Mouse (Mus musculus): ENCODE measurements at regions not wholly inside any gene's neighbourhood (a gene's known extent, or its start where the extent isn't known, plus 50 kb on each side); places are given as distances from the start of the nearest gene placed in this dataset.

GRCm38 (mm10) chr7:136377259-136377658, 517.2 kb upstream of the Mgmt start:
- Histone ChIP-seq H3ac (ENCODE audit: control insufficient read depth, insufficient read length, low read depth) (no peak overlapping the region), H3K27me3 (ENCODE audit: control insufficient read depth, insufficient read depth, insufficient read length) (no peaks in the 10 kb centered on the region), H3K36me3 (ENCODE audit: control insufficient read depth, insufficient read depth) (no peaks in the 10 kb centered on the region), H3K79me3 (ENCODE audit: low read depth) (no peaks in the 10 kb centered on the region), H3K4me3 (ENCODE audit: insufficient read depth, poor library complexity, severe bottlenecking) (no peak overlapping the region), H3K79me2 (ENCODE audit: control insufficient read depth, insufficient read depth) (no peaks in the 10 kb centered on the region)
- TF ChIP-seq FOSL1 (IDR thresholded peaks at IDR 0.05; ENCODE audit: insufficient read depth, low read length, poor library complexity, severe bottlenecking) (no peak), MYOG (IDR thresholded peaks at IDR 0.05; ENCODE audit: control insufficient read depth, extremely low read depth, insufficient read length) (no peak), MAX (IDR thresholded peaks at IDR 0.05) (no peak)

- Histone ChIP-seq H3K36me3 (ENCODE audit: control insufficient read depth, insufficient read depth) (no peaks in the 10 kb centered on the region), H3K27me3 (ENCODE audit: control insufficient read depth, insufficient read depth, insufficient read length) (no peaks in the 10 kb centered on the region), H3ac (ENCODE audit: control insufficient read depth, insufficient read length, low read depth) (no peak overlapping the region), H3K4me3 (ENCODE audit: insufficient read depth, poor library complexity, severe bottlenecking) (no peak overlapping the region), H3K79me2 (ENCODE audit: control insufficient read depth, insufficient read depth) (no peaks in the 10 kb centered on the region), H3K79me3 (ENCODE audit: low read depth) (no peaks in the 10 kb centered on the region)
- no peak for TF ChIP-seq USF1 (IDR thresholded peaks at IDR 0.05; ENCODE audit: low read depth)
- no peak for TF ChIP-seq CEBPB (IDR thresholded peaks at IDR 0.05; ENCODE audit: low read depth)
- TF ChIP-seq FOSL1 (IDR thresholded peaks at IDR 0.05; ENCODE audit: insufficient read depth, low read length, poor library complexity, severe bottlenecking) = no peak
Measured at GRCm38 (mm10) chr7:136377742-136378141, 516.7 kb upstream of the Mgmt start.

GRCm38 (mm10) chr7:136378321-136378720, 516.1 kb upstream of the Mgmt start:
- H3K36me3 ChIP-seq (ENCODE audit: control insufficient read depth, insufficient read depth) = no peaks in the 10 kb centered on the region
- no peaks in the 10 kb centered on the region for H3K79me3 ChIP-seq (ENCODE audit: low read depth)
- TF ChIP-seq MYOG (IDR thresholded peaks at IDR 0.05; ENCODE audit: control insufficient read depth, extremely low read depth, insufficient read length) (no peak), CTCF (IDR thresholded peaks at IDR 0.05; ENCODE audit: control insufficient read depth, insufficient read depth, insufficient read length) (no peak), MAX (IDR thresholded peaks at IDR 0.05) (no peak), CEBPB (IDR thresholded peaks at IDR 0.05; ENCODE audit: low read depth) (no peak), MYOD1 (IDR thresholded peaks at IDR 0.05; ENCODE audit: control insufficient read depth, insufficient read length, low read depth) (no peak), USF1 (IDR thresholded peaks at IDR 0.05; ENCODE audit: low read depth) (no peak), FOSL1 (IDR thresholded peaks at IDR 0.05; ENCODE audit: insufficient read depth, low read length, poor library complexity, severe bottlenecking) (no peak)
- no peak overlapping the region for H3ac ChIP-seq (ENCODE audit: control insufficient read depth, insufficient read length, low read depth)
- no peak overlapping the region for H3K4me3 ChIP-seq (ENCODE audit: insufficient read depth, poor library complexity, severe bottlenecking)
- H3K27me3 ChIP-seq (ENCODE audit: control insufficient read depth, insufficient read depth, insufficient read length) = no peaks in the 10 kb centered on the region
- H3K79me2 ChIP-seq (ENCODE audit: control insufficient read depth, insufficient read depth) = no peaks in the 10 kb centered on the region

- no peak overlapping the region for H3ac ChIP-seq (ENCODE audit: control insufficient read depth, insufficient read length, low read depth)
- no peaks in the 10 kb centered on the region for H3K36me3 ChIP-seq (ENCODE audit: control insufficient read depth, insufficient read depth)
- no peaks in the 10 kb centered on the region for H3K27me3 ChIP-seq (ENCODE audit: control insufficient read depth, insufficient read depth, insufficient read length)
- H3K79me2 ChIP-seq (ENCODE audit: control insufficient read depth, insufficient read depth) = no peaks in the 10 kb centered on the region
- TF ChIP-seq MYOD1 (IDR thresholded peaks at IDR 0.05; ENCODE audit: control insufficient read depth, insufficient read length, low read depth) (no peak), CEBPB (IDR thresholded peaks at IDR 0.05; ENCODE audit: low read depth) (no peak), CTCF (IDR thresholded peaks at IDR 0.05; ENCODE audit: control insufficient read depth, insufficient read depth, insufficient read length) (no peak), FOSL1 (IDR thresholded peaks at IDR 0.05; ENCODE audit: insufficient read depth, low read length, poor library complexity, severe bottlenecking) (no peak), USF1 (IDR thresholded peaks at IDR 0.05; ENCODE audit: low read depth) (no peak), MYOG (IDR thresholded peaks at IDR 0.05; ENCODE audit: control insufficient read depth, extremely low read depth, insufficient read length) (no peak), MAX (IDR thresholded peaks at IDR 0.05) (no peak)
- no peak overlapping the region for H3K4me3 ChIP-seq (ENCODE audit: insufficient read depth, poor library complexity, severe bottlenecking)
- no peaks in the 10 kb centered on the region for H3K79me3 ChIP-seq (ENCODE audit: low read depth)
Measured at GRCm38 (mm10) chr7:136379319-136379718, 515.1 kb upstream of the Mgmt start.

- Histone ChIP-seq H3ac (ENCODE audit: control insufficient read depth, insufficient read length, low read depth) (no peak overlapping the region), H3K4me3 (ENCODE audit: insufficient read depth, poor library complexity, severe bottlenecking) (no peak overlapping the region), H3K36me3 (ENCODE audit: control insufficient read depth, insufficient read depth) (no peaks in the 10 kb centered on the region), H3K79me3 (ENCODE audit: low read depth) (no peaks in the 10 kb centered on the region), H3K27me3 (ENCODE audit: control insufficient read depth, insufficient read depth, insufficient read length) (no peaks in the 10 kb centered on the region), H3K79me2 (ENCODE audit: control insufficient read depth, insufficient read depth) (no peaks in the 10 kb centered on the region)
- TF ChIP-seq MAX (IDR thresholded peaks at IDR 0.05) (no peak), MYOG (IDR thresholded peaks at IDR 0.05; ENCODE audit: control insufficient read depth, extremely low read depth, insufficient read length) (no peak), CTCF (IDR thresholded peaks at IDR 0.05; ENCODE audit: control insufficient read depth, insufficient read depth, insufficient read length) (no peak), CEBPB (IDR thresholded peaks at IDR 0.05; ENCODE audit: low read depth) (no peak), FOSL1 (IDR thresholded peaks at IDR 0.05; ENCODE audit: insufficient read depth, low read length, poor library complexity, severe bottlenecking) (no peak), MYOD1 (IDR thresholded peaks at IDR 0.05; ENCODE audit: control insufficient read depth, insufficient read length, low read depth) (no peak), USF1 (IDR thresholded peaks at IDR 0.05; ENCODE audit: low read depth) (no peak)
Measured at GRCm38 (mm10) chr7:136379741-136380140, 514.7 kb upstream of the Mgmt start.

- H3K79me2 ChIP-seq (ENCODE audit: control insufficient read depth, insufficient read depth) = no peaks in the 10 kb centered on the region
- H3K36me3 ChIP-seq (ENCODE audit: control insufficient read depth, insufficient read depth) = no peaks in the 10 kb centered on the region
- no peaks in the 10 kb centered on the region for H3K27me3 ChIP-seq (ENCODE audit: control insufficient read depth, insufficient read depth, insufficient read length)
- no peak overlapping the region for H3ac ChIP-seq (ENCODE audit: control insufficient read depth, insufficient read length, low read depth)
- TF ChIP-seq USF1 (IDR thresholded peaks at IDR 0.05; ENCODE audit: low read depth) (no peak), CEBPB (IDR thresholded peaks at IDR 0.05; ENCODE audit: low read depth) (no peak), MAX (IDR thresholded peaks at IDR 0.05) (no peak), FOSL1 (IDR thresholded peaks at IDR 0.05; ENCODE audit: insufficient read depth, low read length, poor library complexity, severe bottlenecking) (no peak), MYOG (IDR thresholded peaks at IDR 0.05; ENCODE audit: control insufficient read depth, extremely low read depth, insufficient read length) (no peak)
- H3K4me3 ChIP-seq (ENCODE audit: insufficient read depth, poor library complexity, severe bottlenecking) = no peak overlapping the region
- no peaks in the 10 kb centered on the region for H3K79me3 ChIP-seq (ENCODE audit: low read depth)
Measured at GRCm38 (mm10) chr7:136383296-136383695, 511.1 kb upstream of the Mgmt start.
